Mouse (Mus musculus) forebrain, embryonic 14.5 days (tissue): Measurements from ENCODE around the gene Abcc4. TPM values are rescaled to one million over a fixed set of nuclear protein-coding genes. Genes with fewer than 3 reads are reported as not detected.

Experiments used
- ATAC-seq: fragments of 200-750 bp; cut with Nextera tagmentation; 2 replicates; pipeline ENCODE4 v1.8.0; 2017; ENCODE audit warnings: mild to moderate bottlenecking, moderate library complexity
- DNase-seq: peaks from one replicate; pipeline ENCODE4 v3.0.0-alpha.2; 2015; ENCODE audit warnings: low spot score
- H3K27ac ChIP-seq: fragments of 300-500 bp; sonication (generic); 2 replicates; pipeline ENCODE4 v1.5.1; 2014; ENCODE audit warnings: low read depth, mild to moderate bottlenecking, control low read depth, low read length, moderate library complexity
- H3K27me3 ChIP-seq: fragments of 300-500 bp; sonication (generic); replicated peaks from 2 replicates; pipeline ENCODE4 v1.6.1; 2014; ENCODE audit warnings: low read length, control low read depth, mixed read lengths; ENCODE audit not compliant: control insufficient read depth, insufficient read depth
- H3K36me3 ChIP-seq: fragments of 300-500 bp; sonication (generic); 2 replicates; pipeline ENCODE4 v1.6.1; 2014; ENCODE audit warnings: low read length, control low read depth; ENCODE audit not compliant: control insufficient read depth, insufficient read depth
- H3K4me1 ChIP-seq: fragments of 300-500 bp; sonication (generic); 2 replicates; pipeline ENCODE4 v1.6.1; 2014; ENCODE audit warnings: antibody characterized with exemption, low read length, control low read depth; ENCODE audit not compliant: control insufficient read depth, insufficient read depth
- H3K4me2 ChIP-seq: fragments of 300-500 bp; sonication (generic); 2 replicates; pipeline ENCODE4 v1.6.1; 2014; ENCODE audit warnings: mild to moderate bottlenecking, control low read depth, low read length
- H3K4me3 ChIP-seq: fragments of 300-500 bp; sonication (generic); 2 replicates; pipeline ENCODE4 v1.5.1; 2014; ENCODE audit warnings: low read depth, low read length, control low read depth
- H3K9ac ChIP-seq: fragments of 300-500 bp; sonication (generic); 2 replicates; pipeline ENCODE4 v1.6.1; 2014; ENCODE audit warnings: mild to moderate bottlenecking, low read length, control low read depth, moderate library complexity
- H3K9me3 ChIP-seq: fragments of 300-500 bp; sonication (generic); replicated peaks from 2 replicates; pipeline ENCODE4 v1.6.1; 2016; ENCODE audit warnings: low read length, control low read depth, mixed read lengths; ENCODE audit not compliant: control insufficient read depth
- WGBS: fragments of 180-500 bp; shearing (Covaris S2); extraction: QIAGEN DNeasy Blood & Tissue Kit; methylation state at CpG from one replicate; pipeline ENCODE4 v1.1.7; 2014; 5-methylcytosine and 5-hydroxymethylcytosine counted together
- polyA plus RNA-seq: library from polyadenylated mRNA; unstranded; fragments of >200 nt; fragmentation: Nextera tagmentation; extraction: Ambion mirVana; gene quantifications from 2 replicates; pipeline ENCODE4 v1.2.1, GENCODE M21; 2014

The Abcc4 gene
- polyA plus RNA-seq, 1 experiment from 2014 or later = 1.0 TPM

DNA sequence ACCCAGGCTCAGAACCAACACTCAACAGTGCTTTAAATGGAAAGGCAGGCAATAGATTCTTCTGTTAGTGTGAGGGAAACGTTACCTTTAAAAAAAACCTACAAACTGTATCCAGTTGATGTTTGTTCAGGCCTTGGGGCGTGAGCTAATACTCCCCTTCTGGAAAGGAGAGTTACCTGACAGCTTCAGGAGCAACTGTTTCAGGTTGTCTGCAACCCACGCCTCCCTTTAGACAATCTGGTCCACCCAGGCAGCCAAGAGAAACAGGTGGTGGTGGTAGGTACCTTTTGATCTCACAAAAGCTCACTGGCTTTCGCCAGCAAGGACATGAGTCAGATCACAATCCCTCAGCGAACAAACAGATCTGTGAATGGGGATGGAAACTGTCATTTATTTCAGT lies 223.7 kb downstream of the Abcc4 start:
- no peak for ATAC-seq
- Histone ChIP-seq H3K4me2 (no peak overlapping the region), H3K27me3 (no peaks in the 10 kb centered on the region), H3K36me3 (no peaks in the 10 kb centered on the region), H3K4me1 (0 out of 2 replicates have a peak, but pooled peaks cover 3% of the 10 kb centered on the region), H3K9me3 (no peaks in the 10 kb centered on the region), H3K27ac (no peak overlapping the region), H3K9ac (no peak overlapping the region), H3K4me3 (no peak overlapping the region)
- DNase-seq = no peak
- 94% methylated on average over 5 of the region's 5 CpGs for WGBS

DNA sequence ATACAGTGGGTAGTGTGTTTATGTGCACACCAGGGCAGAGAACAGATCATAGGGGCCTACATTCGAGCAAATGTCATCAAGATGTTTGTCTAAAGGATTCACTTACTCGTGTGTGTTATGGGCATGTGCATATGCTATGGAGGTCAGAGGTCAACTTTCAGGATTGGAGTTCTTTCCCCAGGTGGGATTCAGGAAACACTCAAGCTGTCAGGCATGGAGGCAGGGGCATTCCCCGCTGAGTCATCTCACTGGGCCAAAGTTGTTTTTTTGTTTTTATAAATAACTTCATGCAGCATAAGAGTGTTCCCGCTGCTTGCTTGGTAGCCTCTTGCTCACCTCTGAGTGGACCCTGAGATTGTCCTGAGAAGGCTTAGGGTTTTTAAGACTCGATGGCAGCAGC lies 224.2 kb downstream of the Abcc4 start:
- Histone ChIP-seq H3K27me3 (no peaks in the 10 kb centered on the region), H3K36me3 (no peaks in the 10 kb centered on the region), H3K4me1 (0 out of 2 replicates have a peak, but pooled peaks cover 3% of the 10 kb centered on the region), H3K4me2 (no peak overlapping the region), H3K9me3 (no peaks in the 10 kb centered on the region), H3K9ac (no peak overlapping the region), H3K27ac (no peak overlapping the region), H3K4me3 (no peak overlapping the region)
- no peak for ATAC-seq
- DNase-seq = no peak
- 89% methylated on average over 5 of the region's 5 CpGs for WGBS

DNA sequence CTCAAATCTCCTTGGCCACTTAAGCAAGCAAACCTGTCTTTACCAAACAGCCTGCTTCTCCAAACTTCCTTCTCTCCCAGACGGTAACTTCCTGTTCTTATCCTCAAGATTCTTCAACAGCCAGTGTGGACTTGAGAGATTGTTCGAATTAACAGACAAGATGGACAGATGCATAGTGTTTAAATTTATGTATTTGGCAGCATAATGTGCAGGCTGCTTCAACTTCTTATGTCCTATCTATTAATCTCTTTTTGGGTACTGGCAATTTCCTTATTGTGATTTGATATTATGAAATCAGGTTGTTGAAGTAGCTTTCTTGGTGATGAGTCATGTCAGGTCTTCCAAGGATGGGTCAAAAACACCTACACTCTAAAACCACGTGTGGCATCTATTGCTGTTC lies 229.7 kb downstream of the Abcc4 start:
- DNase-seq = no peak
- Histone ChIP-seq H3K9ac (no peak overlapping the region), H3K4me3 (no peak overlapping the region), H3K36me3 (no peaks in the 10 kb centered on the region), H3K27ac (no peak overlapping the region), H3K9me3 (no peaks in the 10 kb centered on the region), H3K4me2 (no peak overlapping the region), H3K27me3 (0 out of 2 replicates have a peak, but pooled peaks cover 5% of the 10 kb centered on the region), H3K4me1 (peaks cover 7% of the 10 kb centered on the region; the same call in 1 of the 2 replicates)
- WGBS = 91% methylated on average over 3 of the region's 3 CpGs
- ATAC-seq = no peak

DNA sequence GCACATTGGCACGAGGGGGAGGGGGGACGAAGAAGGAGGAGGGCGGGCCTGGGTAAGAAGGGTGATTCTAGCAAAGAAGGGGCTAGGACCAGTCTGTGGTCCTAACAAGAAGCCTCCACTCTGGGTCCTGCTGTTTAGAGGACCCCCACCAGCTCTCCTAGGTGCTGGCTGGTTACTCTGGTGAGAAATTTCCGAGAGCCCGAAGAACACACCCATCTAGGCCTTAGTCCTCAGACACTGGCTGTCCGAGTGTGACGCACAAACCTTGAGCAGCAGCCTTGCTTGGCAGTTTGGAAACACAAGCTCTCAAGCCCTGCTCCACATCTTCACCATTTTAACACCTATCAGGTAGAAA lies 230.9 kb downstream of the Abcc4 start:
- 45% methylated on average over 7 of the region's 7 CpGs for WGBS
- no peaks in the 10 kb centered on the region for H3K9me3 ChIP-seq
- no peak overlapping the region for H3K9ac ChIP-seq
- H3K27ac ChIP-seq = no peak overlapping the region
- no peak for ATAC-seq
- H3K27me3 ChIP-seq = 0 out of 2 replicates have a peak, but pooled peaks cover 5% of the 10 kb centered on the region
- DNase-seq = no peak
- H3K4me1 ChIP-seq = peaks cover 7% of the 10 kb centered on the region; the same call in 1 of the 2 replicates
- H3K4me3 ChIP-seq = no peak overlapping the region
- no peaks in the 10 kb centered on the region for H3K36me3 ChIP-seq
- peak overlapping the region; percentile 78 for H3K4me2 ChIP-seq

DNA sequence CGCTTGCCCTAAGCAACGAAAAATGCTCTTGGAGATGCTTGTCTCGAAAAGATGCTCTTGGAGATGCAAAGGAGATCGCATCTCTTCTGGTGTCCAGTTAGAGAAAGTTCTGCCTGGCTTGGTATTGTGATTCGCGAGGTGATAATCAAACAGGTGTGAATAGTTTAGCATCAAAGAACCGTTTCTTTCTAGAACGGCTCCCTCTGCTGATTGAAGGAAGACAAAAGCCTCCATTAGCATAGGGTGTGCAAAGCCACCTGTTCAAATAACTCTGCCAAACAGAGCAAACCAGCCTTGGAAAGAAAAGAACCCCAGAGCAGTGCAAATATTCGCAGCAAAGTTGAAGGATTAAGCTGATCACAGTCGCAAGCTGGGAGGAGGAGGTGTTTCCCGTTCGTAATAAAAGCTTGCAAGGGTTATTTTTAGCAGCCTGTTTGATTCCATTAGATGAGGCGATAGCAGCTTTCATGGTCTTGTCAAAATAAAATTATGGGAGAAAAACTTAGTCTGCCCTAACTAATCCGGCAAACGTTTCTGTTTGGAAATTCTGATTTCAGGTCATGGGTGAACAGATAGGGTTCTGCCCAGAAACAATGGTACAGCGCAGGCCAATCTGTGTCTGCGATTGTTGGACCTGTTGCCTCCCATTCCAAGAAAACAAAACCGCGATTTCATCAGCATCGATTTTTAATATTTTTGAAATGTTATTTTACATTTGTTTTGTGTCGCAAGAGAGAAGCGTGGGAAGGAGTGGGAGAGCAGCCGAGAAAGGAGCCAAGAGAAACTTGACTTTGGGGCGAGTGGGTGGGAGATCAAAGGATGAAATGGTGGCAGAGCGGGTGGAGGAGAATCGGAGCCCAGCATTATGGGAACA lies 231.6 kb downstream of the Abcc4 start:
- ATAC-seq (peak; percentile 56), DNase-seq (peak; percentile 81)
- peaks cover 7% of the 10 kb centered on the region; the same call in 1 of the 2 replicates for H3K4me1 ChIP-seq
- H3K4me2 ChIP-seq = peak overlapping the region; percentile 78
- peak overlapping the region; percentile 40 for H3K4me3 ChIP-seq
- no peak overlapping the region for H3K27ac ChIP-seq
- H3K9ac ChIP-seq = peak overlapping the region; percentile 35
- H3K27me3 ChIP-seq = 0 out of 2 replicates have a peak, but pooled peaks cover 5% of the 10 kb centered on the region
- H3K36me3 ChIP-seq = no peaks in the 10 kb centered on the region
- 11% methylated on average over 26 of the region's 26 CpGs for WGBS
- no peaks in the 10 kb centered on the region for H3K9me3 ChIP-seq

DNA sequence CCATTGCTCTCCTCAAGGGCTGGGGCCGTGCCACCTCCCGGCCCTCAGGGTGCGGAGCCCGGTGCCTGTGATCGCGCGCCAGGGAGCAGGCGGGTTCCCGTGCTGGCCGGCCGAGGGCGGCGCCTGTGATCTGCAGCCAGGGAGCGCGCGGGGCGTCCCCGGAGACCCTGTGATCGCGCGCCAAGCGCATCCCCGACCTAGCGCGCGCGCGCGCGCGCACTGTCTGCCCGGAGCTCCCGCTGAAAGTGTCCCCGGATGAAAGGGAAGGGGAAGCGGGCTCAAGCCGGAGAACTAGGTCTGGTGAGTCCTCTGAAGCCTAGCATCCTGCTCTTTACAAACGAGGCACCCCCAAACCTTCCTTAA lies 232.2 kb downstream of the Abcc4 start:
- Histone ChIP-seq H3K9ac (peak overlapping the region; percentile 35), H3K27ac (no peak overlapping the region), H3K36me3 (no peaks in the 10 kb centered on the region), H3K27me3 (0 out of 2 replicates have a peak, but pooled peaks cover 5% of the 10 kb centered on the region), H3K4me2 (peak overlapping the region; percentile 78), H3K9me3 (no peaks in the 10 kb centered on the region), H3K4me1 (peaks cover 7% of the 10 kb centered on the region; the same call in 1 of the 2 replicates), H3K4me3 (peak overlapping the region; percentile 40)
- DNase-seq (peak; percentile 75), ATAC-seq (peak; percentile 76)
- 1% methylated on average over 37 of the region's 37 CpGs for WGBS

DNA sequence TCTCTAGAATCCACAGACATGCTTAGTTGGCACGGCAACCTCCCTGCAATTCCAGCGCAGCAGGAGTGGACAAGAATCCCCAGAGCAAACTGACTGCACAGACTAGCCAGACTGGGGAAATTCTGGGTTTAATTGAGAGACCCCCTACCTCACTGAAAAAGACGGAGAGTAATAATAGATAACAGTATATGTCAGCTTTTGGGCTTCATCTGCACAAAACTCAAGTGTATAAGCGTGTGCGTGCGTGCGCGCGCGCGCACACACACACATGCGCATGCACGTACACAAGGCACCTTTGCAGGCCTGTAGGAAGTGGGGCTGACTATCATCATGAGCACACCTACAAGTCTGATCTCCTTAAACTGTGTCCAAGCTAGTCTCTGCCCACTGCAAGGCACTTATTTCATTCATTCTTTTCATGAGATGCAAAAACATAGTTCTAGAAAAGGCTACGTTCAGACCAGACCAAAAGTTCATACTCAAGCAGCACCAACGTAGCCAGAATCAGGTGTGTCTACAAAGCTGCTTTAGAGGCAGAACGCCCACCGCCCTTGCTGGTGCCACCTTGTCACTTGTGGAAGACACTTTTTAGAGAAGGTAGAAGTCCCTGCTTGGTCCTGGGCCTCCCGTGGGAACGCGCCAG lies 232.7 kb downstream of the Abcc4 start:
- DNase-seq (peak; percentile 49), ATAC-seq (peak; percentile 45; the same call in 1 of the 2 replicates)
- Histone ChIP-seq H3K9ac (peak overlapping the region; percentile 35), H3K27me3 (0 out of 2 replicates have a peak, but pooled peaks cover 5% of the 10 kb centered on the region), H3K27ac (no peak overlapping the region), H3K4me1 (peaks cover 7% of the 10 kb centered on the region; the same call in 1 of the 2 replicates), H3K36me3 (no peaks in the 10 kb centered on the region), H3K4me3 (peak overlapping the region; percentile 40), H3K4me2 (peak overlapping the region; percentile 78), H3K9me3 (no peaks in the 10 kb centered on the region)
- 10% methylated on average over 20 of the region's 20 CpGs for WGBS

DNA sequence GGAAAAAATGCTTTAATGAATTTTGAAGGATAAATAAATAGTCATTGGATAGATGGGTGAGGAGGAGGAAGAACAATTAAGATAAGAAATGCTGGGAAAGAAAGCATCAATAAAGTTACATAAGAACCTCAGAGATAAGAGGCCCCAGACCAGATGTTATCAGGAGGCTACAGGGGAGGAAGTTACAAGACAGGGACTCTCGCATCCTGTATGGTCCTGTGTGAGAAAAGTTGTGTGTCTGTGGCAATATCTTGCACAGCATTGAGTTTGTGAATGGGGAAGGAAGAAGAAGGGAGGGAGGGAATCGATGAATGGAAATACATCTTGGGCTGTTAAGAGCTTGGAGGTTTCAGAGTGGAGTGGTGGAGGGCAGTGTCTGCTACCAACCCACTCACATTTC lies 240.7 kb downstream of the Abcc4 start:
- no peak overlapping the region for H3K4me2 ChIP-seq
- no peak overlapping the region for H3K9ac ChIP-seq
- DNase-seq = no peak
- no peaks in the 10 kb centered on the region for H3K4me1 ChIP-seq
- H3K9me3 ChIP-seq = no peaks in the 10 kb centered on the region
- H3K27me3 ChIP-seq = no peaks in the 10 kb centered on the region
- no peak overlapping the region for H3K4me3 ChIP-seq
- H3K27ac ChIP-seq = no peak overlapping the region
- whole genome bisulfite sequencing = 93% methylated on average over 2 of the region's 2 CpGs
- ATAC-seq = no peak
- no peaks in the 10 kb centered on the region for H3K36me3 ChIP-seq

DNA sequence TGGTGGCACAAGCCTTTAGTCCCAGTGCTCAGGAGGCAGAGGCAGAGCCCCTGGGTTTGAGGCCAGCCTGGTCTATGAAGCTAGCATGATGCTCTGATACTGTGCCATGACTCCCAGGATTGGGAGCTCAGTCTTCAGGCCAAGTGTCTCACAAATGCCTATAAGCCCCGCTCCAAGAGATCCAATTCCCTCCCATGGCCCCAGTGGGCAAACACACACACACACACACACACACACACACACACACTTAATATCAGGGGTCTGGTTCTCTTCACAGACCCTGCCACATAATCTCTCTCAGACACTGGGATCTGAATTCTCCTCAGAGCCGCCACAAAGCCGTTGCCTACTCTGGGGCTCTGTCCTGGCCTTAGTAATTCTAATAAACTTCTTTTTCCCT lies 241.6 kb downstream of the Abcc4 start:
- H3K27ac ChIP-seq = no peak overlapping the region
- H3K9ac ChIP-seq = no peak overlapping the region
- ATAC-seq = no peak
- H3K4me3 ChIP-seq = no peak overlapping the region
- H3K36me3 ChIP-seq = no peaks in the 10 kb centered on the region
- H3K4me1 ChIP-seq = no peaks in the 10 kb centered on the region
- 95% methylated on average over 3 of the region's 3 CpGs for WGBS
- no peak for DNase-seq
- H3K9me3 ChIP-seq = no peaks in the 10 kb centered on the region
- H3K27me3 ChIP-seq = no peaks in the 10 kb centered on the region
- no peak overlapping the region for H3K4me2 ChIP-seq
